8 mouse cellular contexts compared by ENCODE assay signal in genomic region chr5:71656771-71657170, GRCm38 (mm10). TPM values are rescaled to one million over a fixed set of nuclear protein-coding genes. Genes with fewer than 3 reads are reported as not detected.
DNase-seq lines count a peak whose midpoint lies in the region; ATAC-seq lines count a peak whose summit lies in the region.

No protein-coding gene starts in this region.

- no peak overlapping the region for H3K9ac ChIP-seq in kidney, embryonic 14.5 days (ENCODE audit: low read depth, low read length)
- H3K9ac ChIP-seq in hindbrain, embryonic 14.5 days: peak overlapping the region; percentile 60; the same call in 1 of the 2 replicates
- H3K9ac ChIP-seq in midbrain, embryonic 11.5 days (ENCODE audit: low read length): no peak overlapping the region

- no peak for DNase-seq in kidney, adult 9 months
- DNase-seq in cerebellum, postnatal 36 days: peak; percentile 25 to 28
- DNase-seq in hindbrain, embryonic 14.5 days (ENCODE audit: low spot score): no peak
- DNase-seq in midbrain, embryonic 11.5 days (ENCODE audit: low spot score, missing footprints): peak; percentile 80
- DNase-seq in adrenal gland, postnatal 25 days: no peak
- DNase-seq in ovary, postnatal 10 days (ENCODE audit: low spot score): no peak
- no peak for DNase-seq in urinary bladder, postnatal 10 days (ENCODE audit: low spot score)

- H3K27ac ChIP-seq in kidney, embryonic 14.5 days (ENCODE audit: low read depth, low read length): no peak overlapping the region
- no peak overlapping the region for H3K27ac ChIP-seq in hindbrain, embryonic 14.5 days
- no peak overlapping the region for H3K27ac ChIP-seq in midbrain, embryonic 11.5 days (ENCODE audit: low read depth, low read length)

- H3K9me3 ChIP-seq in kidney, embryonic 14.5 days (ENCODE audit: control insufficient read depth, low read length): no peaks in the 10 kb centered on the region
- no peaks in the 10 kb centered on the region for H3K9me3 ChIP-seq in hindbrain, embryonic 14.5 days (ENCODE audit: control insufficient read depth, low read length)
- H3K9me3 ChIP-seq in midbrain, embryonic 11.5 days (ENCODE audit: control insufficient read depth, low read length): no peaks in the 10 kb centered on the region

- H3K27me3 ChIP-seq in kidney, embryonic 14.5 days (ENCODE audit: control insufficient read depth, insufficient read depth, low read length): peaks cover 16% of the 10 kb centered on the region
- H3K27me3 ChIP-seq in hindbrain, embryonic 14.5 days (ENCODE audit: control insufficient read depth, insufficient read depth, low read length): peaks cover 15% of the 10 kb centered on the region
- H3K27me3 ChIP-seq in midbrain, embryonic 11.5 days (ENCODE audit: control insufficient read depth, insufficient read depth, low read length): peaks cover 16% of the 10 kb centered on the region

- no peaks in the 10 kb centered on the region for H3K36me3 ChIP-seq in kidney, embryonic 14.5 days (ENCODE audit: control insufficient read depth, insufficient read depth, low read length)
- no peaks in the 10 kb centered on the region for H3K36me3 ChIP-seq in hindbrain, embryonic 14.5 days (replicated peaks; ENCODE audit: control insufficient read depth, insufficient read depth)
- no peaks in the 10 kb centered on the region for H3K36me3 ChIP-seq in midbrain, embryonic 11.5 days (ENCODE audit: control insufficient read depth, insufficient read depth, low read length)

- H3K4me2 ChIP-seq in kidney, embryonic 14.5 days (replicated peaks; ENCODE audit: low read depth, low read length): peak overlapping the region; percentile 95
- H3K4me2 ChIP-seq in hindbrain, embryonic 14.5 days (replicated peaks): peak overlapping the region; percentile 98
- peak overlapping the region; percentile 97; the same call in 1 of the 2 replicates for H3K4me2 ChIP-seq in midbrain, embryonic 11.5 days

- 0 out of 2 replicates have a peak, but pooled peaks have one; percentile 8 for ATAC-seq in kidney, embryonic 14.5 days (ENCODE audit: low FRiP score, low TSS enrichment)
- no peak for ATAC-seq in hindbrain, embryonic 14.5 days (ENCODE audit: low FRiP score)
- no peak for ATAC-seq in midbrain, embryonic 11.5 days (ENCODE audit: low FRiP score)

- WGBS in kidney, embryonic 14.5 days: 5% methylated on average over 10 of the region's 10 CpGs
- 3% methylated on average over 10 of the region's 10 CpGs for WGBS in hindbrain, embryonic 14.5 days
- WGBS in midbrain, embryonic 11.5 days: 13% methylated on average over 10 of the region's 10 CpGs

- peak overlapping the region; percentile 55 for H3K4me3 ChIP-seq in kidney, embryonic 14.5 days (ENCODE audit: low read length)
- H3K4me3 ChIP-seq in hindbrain, embryonic 14.5 days (replicated peaks; ENCODE audit: low read length): peak overlapping the region; percentile 58
- H3K4me3 ChIP-seq in midbrain, embryonic 11.5 days (ENCODE audit: low read depth, low read length): no peak overlapping the region

- H3K4me1 ChIP-seq in kidney, embryonic 14.5 days (ENCODE audit: control insufficient read depth, insufficient read depth, low read length): 0 out of 2 replicates have a peak, but pooled peaks cover 5% of the 10 kb centered on the region
- no peaks in the 10 kb centered on the region for H3K4me1 ChIP-seq in hindbrain, embryonic 14.5 days (replicated peaks; ENCODE audit: control insufficient read depth, insufficient read depth, low read length)
- H3K4me1 ChIP-seq in midbrain, embryonic 11.5 days (ENCODE audit: control insufficient read depth, insufficient read depth, low read length): peaks cover 3% of the 10 kb centered on the region; the same call in 1 of the 2 replicates

RNA-seq across cellular contexts. Expression of gene Gabrb1, which starts 1.1 kb away (rescaled TPM):
- 0.09 and 0.34 TPM in 2 replicates for polyA plus RNA-seq in kidney, embryonic 14.5 days (2014; fragmentation: Nextera tagmentation; extraction: Ambion mirVana)
- 26.2 and 31.1 TPM in 2 replicates for polyA plus RNA-seq in hindbrain, embryonic 14.5 days (2014; fragmentation: Nextera tagmentation; extraction: Ambion mirVana)
- polyA plus RNA-seq in midbrain, embryonic 11.5 days (2014; fragmentation: Nextera tagmentation; extraction: Ambion mirVana): 0.88 and 0.90 TPM in 2 replicates
- total RNA-seq in adrenal gland, postnatal 25 days (2021): 0.05 and 0.46 TPM in 2 replicates

RNA-seq across cellular contexts. Expression of gene Gabra4, which starts 1.3 kb away (rescaled TPM):
- 2.7 and 3.0 TPM in 2 replicates for polyA plus RNA-seq in kidney, embryonic 14.5 days (2014; fragmentation: Nextera tagmentation; extraction: Ambion mirVana)
- 16.3 and 18.7 TPM in 2 replicates for polyA plus RNA-seq in hindbrain, embryonic 14.5 days (2014; fragmentation: Nextera tagmentation; extraction: Ambion mirVana)
- 1.6 and 2.7 TPM in 2 replicates for polyA plus RNA-seq in midbrain, embryonic 11.5 days (2014; fragmentation: Nextera tagmentation; extraction: Ambion mirVana)
- 0.15 and 1.5 TPM in 2 replicates for total RNA-seq in adrenal gland, postnatal 25 days (2021)

Comparison
In these comparisons a context has a peak if more than half of its experiments do, and no peak if none do; other contexts are left out.
1. DNase-seq: peak in cerebellum, postnatal 36 days (2 of 2) and midbrain, embryonic 11.5 days (single experiment); none in kidney, adult 9 months (single experiment), hindbrain, embryonic 14.5 days (single experiment), adrenal gland, postnatal 25 days (single experiment), ovary, postnatal 10 days (single experiment) and urinary bladder, postnatal 10 days (single experiment).
2. RNA of gene Gabrb1, which starts 1.1 kb away (polyA plus RNA-seq): 26.2 to 31.1 TPM in hindbrain, embryonic 14.5 days; 0.88 to 0.90 TPM in midbrain, embryonic 11.5 days and 0.09 to 0.34 TPM in kidney, embryonic 14.5 days; every median in the first group is over 10 times any median in the second.
3. Peak in every context shown above with its lines, with median percentiles within 50 percentile points of each other: H3K4me2 ChIP-seq.